Mouse (Mus musculus): Measurements from ENCODE around the gene Krt18. TPM values are rescaled to one million over a fixed set of nuclear protein-coding genes. Genes with fewer than 3 reads are reported as not detected.

The Krt18 gene
- polyA plus RNA-seq (2012; rRNA removed): 2.3 and 5.3 TPM in 2 replicates

GRCm38 (mm10) chr15:102028040-102028439 is at the start of gene Krt18:
TSS of gene Krt18 (plus strand) at chr15:102028180.

GRCm38 (mm10) chr15:102004189-102004588 is 23.8 kb upstream of the Krt18 start, which contains the start of gene Krt8:
TSS of gene Krt8 (minus strand) at chr15:102004482.

GRCm38 (mm10) chr15:102073559-102074069 is 45.6 kb downstream of the Krt18 start, which contains the start of gene Eif4b:
TSS of gene Eif4b (plus strand) at chr15:102073773.

Other genes with a start within 250 kb of the Krt18 start
- gene Krt72, start 241.7 kb upstream of the Krt18 start, polyA plus RNA-seq (2012; rRNA removed): 0.15 TPM in 1 of 2 replicates, not detected in the other
- gene Krt73, start 225.8 kb upstream of the Krt18 start, polyA plus RNA-seq (2012; rRNA removed): 0.76 and 0.79 TPM in 2 replicates
- gene Krt2, start 210.0 kb upstream of the Krt18 start, polyA plus RNA-seq (2012; rRNA removed): not detected in 2 replicates
- 8.5 and 15.9 TPM in 2 replicates for gene Krt1, start 177.4 kb upstream of the Krt18 start, polyA plus RNA-seq (2012; rRNA removed)
- gene Krt77, start 158.5 kb upstream of the Krt18 start, polyA plus RNA-seq (2012; rRNA removed): 0.39 and 1.2 TPM in 2 replicates
- not detected in 2 replicates for gene Krt76, start 135.3 kb upstream of the Krt18 start, polyA plus RNA-seq (2012; rRNA removed)
- 0.07 and 3.0 TPM in 2 replicates for gene Krt4, start 103.4 kb upstream of the Krt18 start, polyA plus RNA-seq (2012; rRNA removed)
- gene Krt79, start 87.9 kb upstream of the Krt18 start, polyA plus RNA-seq (2012; rRNA removed): 0.25 and 0.35 TPM in 2 replicates
- 0.02 TPM in 1 of 2 replicates, not detected in the other for gene Krt78, start 73.9 kb upstream of the Krt18 start, polyA plus RNA-seq (2012; rRNA removed)
- 2.3 and 7.2 TPM in 2 replicates for gene Krt8, start 23.7 kb upstream of the Krt18 start, polyA plus RNA-seq (2012; rRNA removed)
- 183 TPM in 2 replicates for gene Eif4b, start 45.6 kb downstream of the Krt18 start, polyA plus RNA-seq (2012; rRNA removed)
- 15.9 and 36.1 TPM in 2 replicates for gene Tns2, start 72.2 kb downstream of the Krt18 start, polyA plus RNA-seq (2012; rRNA removed)
- gene Spryd3, start 108.1 kb downstream of the Krt18 start, polyA plus RNA-seq (2012; rRNA removed): 61.2 and 70.4 TPM in 2 replicates
- gene Igfbp6, start 116.2 kb downstream of the Krt18 start, polyA plus RNA-seq (2012; rRNA removed): 0.98 and 2.7 TPM in 2 replicates
- gene Soat2, start 122.3 kb downstream of the Krt18 start, polyA plus RNA-seq (2012; rRNA removed): 0.20 and 0.25 TPM in 2 replicates
- gene Zfp740, start 175.1 kb downstream of the Krt18 start, polyA plus RNA-seq (2012; rRNA removed): 104 and 115 TPM in 2 replicates
- 53.4 and 66.2 TPM in 2 replicates for gene Csad, start 176.5 kb downstream of the Krt18 start, polyA plus RNA-seq (2012; rRNA removed)
- 0.44 and 1.0 TPM in 2 replicates for gene Itgb7, start 203.8 kb downstream of the Krt18 start, polyA plus RNA-seq (2012; rRNA removed)
- 10.4 and 29.3 TPM in 2 replicates for gene Rarg, start 229.3 kb downstream of the Krt18 start, polyA plus RNA-seq (2012; rRNA removed)
- gene Gm9918, start 242.4 kb downstream of the Krt18 start, polyA plus RNA-seq (2012; rRNA removed): 0.32 and 0.73 TPM in 2 replicates